Mouse (Mus musculus) adrenal gland, postnatal 4 days (tissue): ENCODE measurements around the gene Prph2. TPM values are rescaled to one million over a fixed set of nuclear protein-coding genes. Genes with fewer than 3 reads are reported as not detected.
A peak's percentile ranks its signal among the peaks of the same experiment; 100 is the strongest.

Source experiments
- DNase-seq, 2 experiments: peaks; one replicate each; pipeline ENCODE4 v3.0.0; 2021 to 2022; ENCODE audit warnings: low spot score in 2 of 2, mixed read lengths in 2 of 2
- long read RNA-seq, 2 experiments: library from polyadenylated mRNA; stranded (forward); transcript quantifications; one replicate each; pipeline ENCODE4 v2.0.0; 2021
- total RNA-seq, 2 experiments: library from RNA; stranded (reverse); gene quantifications; 2 replicates each; pipeline ENCODE4 v1.2.3; 2021

Gene Prph2
- total RNA-seq = not detected
- long read RNA-seq, experiment 1 = 0 reads
- long read RNA-seq, experiment 2 = 0 reads

- DNase-seq = no peak
Observed at GRCm38 (mm10) chr17:46910186-46910585, at the start of gene Prph2. TSS of gene Prph2 (plus strand) at chr17:46910459.

DNA sequence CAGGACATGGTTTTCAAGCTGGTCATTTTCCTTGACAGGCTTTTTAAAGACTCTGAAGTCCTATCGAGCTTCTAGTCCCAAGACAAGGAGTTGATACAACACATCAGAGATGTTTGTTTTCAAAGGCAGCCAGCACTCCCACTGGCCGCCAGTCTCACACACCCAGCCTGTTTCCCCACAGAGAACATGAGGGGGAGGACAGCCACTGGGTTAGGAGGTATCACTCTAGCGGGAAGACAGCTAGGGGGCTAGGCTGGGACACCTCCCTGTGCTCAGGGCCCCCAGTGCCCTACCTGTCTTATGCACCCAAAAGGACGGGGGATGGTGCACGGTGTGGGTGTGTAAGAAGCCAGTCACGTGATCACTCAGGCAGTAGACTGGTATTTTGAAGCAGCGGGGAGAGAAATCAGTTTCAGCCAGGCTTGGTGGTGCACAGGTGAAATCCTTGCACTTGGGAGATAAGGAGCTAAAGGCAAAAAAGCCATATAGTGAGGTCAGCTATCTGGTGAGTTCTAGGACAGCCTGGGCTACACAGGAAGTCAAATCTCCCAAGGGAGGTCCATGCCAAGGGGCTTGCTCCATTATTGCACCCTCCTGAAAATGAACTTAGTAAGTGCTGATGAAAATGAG is 45.6 kb upstream of the Prph2 start:
- no peak for DNase-seq

DNA sequence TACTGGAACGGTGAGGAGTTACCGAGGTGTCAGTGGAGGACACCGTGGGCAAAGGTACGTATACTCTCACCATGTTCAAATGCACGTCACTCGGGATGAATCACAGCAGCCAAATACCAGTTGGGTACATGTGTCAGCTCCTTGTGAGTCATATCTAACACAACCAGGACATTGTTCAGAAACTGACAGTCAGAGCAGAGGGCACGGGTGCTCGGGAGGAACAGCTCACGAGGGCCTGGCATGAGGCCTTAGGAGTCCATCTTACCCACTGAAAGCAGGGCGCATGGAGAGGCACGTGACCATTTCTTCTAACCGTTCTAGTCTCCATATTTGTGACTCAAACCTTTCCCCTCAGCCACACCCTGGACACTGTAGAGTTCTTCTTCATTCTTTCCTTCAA is 43.4 kb upstream of the Prph2 start:
- no peak for DNase-seq

GRCm38 (mm10) chr17:46870204-46870798 is 40.0 kb upstream of the Prph2 start:
- no peak for DNase-seq

DNA sequence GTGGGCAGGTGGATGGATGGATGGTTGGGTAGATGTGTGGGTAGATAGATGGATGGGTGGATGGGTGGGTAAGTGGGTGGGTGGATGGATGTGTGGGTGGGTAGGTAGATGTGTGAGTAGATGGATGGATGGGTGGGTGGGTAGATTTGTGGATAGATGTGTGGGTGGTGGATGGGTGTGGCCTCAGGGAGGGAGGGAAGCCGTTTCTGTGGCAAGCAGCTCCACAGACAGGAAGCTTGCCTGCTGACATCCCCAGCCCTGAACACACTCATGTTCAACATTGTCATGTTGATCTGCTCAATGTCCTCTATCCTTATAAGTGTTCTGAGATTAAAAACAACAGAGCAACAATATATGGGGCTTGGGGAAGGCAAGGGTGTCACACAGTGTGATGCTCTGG is 39.3 kb upstream of the Prph2 start:
- DNase-seq = no peak

GRCm38 (mm10) chr17:46872806-46873205 is 37.5 kb upstream of the Prph2 start:
- no peak for DNase-seq

DNA sequence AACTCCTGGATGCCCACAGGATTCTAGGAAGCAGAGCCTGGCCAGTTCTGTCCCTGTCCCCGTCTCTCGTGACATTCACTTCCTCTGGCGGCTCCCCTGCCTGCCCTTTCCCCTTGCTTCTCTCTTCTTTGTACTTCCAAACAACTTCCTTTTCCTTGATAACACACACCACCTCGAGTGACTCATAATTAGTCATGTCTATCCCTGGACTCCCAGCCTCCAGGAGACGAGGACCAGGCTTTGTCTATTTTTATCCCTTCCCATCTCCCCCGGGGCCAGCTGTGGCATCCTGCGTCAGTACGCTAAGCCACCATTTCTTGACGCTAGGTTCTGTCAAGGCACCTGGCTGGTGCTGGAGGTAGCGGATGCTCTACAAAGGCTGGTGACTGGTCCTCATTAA is 36.1 kb upstream of the Prph2 start:
- no peak for DNase-seq

- DNase-seq = no peak
Observed at GRCm38 (mm10) chr17:46875626-46876025, 34.6 kb upstream of the Prph2 start.

DNA sequence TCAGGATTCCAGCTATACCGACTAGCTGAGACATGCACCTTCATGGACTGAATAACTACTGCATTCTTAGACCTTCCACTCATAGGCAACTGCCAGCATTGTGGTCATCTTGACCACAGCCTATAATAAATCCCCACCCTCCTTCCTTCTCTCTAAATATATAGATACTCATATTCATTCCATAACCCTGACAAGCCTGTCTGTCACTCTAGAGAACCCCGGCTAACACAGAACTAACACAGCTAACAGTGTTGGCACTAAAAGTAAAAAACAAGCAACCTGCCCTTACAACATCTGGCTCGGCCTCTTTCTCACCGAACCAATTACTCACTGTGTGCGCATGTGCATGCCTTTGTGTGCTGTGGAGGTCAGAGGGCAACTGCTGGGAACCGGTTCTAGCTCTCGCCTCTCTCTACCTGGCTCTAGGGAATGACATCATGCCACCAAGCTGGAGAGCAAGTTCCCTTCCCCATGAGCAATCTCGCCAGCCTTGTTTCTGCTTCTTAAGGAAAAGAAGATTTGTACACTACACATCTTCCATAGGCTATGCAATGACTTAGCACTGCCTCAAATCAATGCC is 33.8 kb upstream of the Prph2 start:
- DNase-seq = no peak

DNA sequence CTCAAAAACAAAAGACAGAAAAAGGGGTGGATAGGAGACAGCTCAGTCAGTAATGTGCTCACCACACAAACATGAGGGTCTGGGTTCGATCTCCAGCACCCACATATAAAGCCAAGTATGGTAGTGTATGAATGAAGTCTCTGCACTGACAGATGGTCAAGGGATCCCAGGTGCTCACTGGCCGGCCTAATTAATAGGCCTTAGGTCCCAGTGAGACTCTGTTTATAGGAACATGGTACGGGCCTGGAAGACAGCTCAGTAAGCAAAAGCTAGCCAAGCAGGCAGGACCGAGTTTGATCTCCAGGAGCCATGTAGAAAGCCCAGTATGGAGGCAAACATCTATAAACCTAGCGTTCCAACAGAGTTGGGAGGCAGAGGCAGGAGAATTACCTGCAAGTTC is 33.2 kb upstream of the Prph2 start:
- DNase-seq = no peak

DNA sequence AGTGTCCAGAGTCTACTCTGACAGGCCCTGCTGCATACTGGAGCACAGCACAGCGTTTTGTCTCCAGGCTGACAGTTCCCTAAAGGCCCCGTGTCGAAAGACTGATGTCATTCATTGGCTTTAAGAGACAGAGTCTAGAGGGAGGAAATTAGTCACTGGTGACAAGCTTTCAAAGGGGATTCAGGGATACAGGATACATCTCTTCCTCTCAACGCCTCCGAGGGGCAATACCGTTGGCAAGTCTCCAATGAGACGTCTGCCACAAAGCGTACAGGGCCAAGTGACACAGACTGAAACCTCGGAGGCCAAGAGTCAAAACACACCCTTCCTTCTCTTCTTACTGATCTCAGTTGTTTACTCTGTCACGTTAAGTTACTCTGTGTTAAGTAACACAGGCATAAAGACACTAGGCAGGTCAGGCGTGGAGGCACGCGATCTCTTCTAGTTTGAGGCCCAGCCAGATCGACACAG is 30.4 kb upstream of the Prph2 start:
- DNase-seq = no peak

DNA sequence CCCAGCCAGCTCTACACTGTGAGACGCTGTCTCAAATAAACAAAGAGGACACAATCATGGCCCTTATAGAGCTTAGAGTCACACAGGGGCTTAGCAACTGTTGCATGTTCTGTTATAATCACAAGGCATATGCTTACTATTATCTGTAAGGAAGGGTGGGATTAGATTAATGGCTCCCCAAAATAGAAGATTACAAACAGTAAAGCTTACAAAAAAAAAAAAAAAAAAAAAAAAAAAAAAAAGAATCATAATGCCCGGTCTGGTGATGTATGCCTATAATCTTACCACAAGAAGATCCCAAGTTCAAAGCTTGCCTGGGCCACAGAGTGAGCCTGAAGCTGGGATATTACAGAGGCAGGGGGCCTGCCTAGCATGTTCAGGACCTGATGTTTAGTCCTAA is 29.9 kb upstream of the Prph2 start:
- DNase-seq = no peak

DNA sequence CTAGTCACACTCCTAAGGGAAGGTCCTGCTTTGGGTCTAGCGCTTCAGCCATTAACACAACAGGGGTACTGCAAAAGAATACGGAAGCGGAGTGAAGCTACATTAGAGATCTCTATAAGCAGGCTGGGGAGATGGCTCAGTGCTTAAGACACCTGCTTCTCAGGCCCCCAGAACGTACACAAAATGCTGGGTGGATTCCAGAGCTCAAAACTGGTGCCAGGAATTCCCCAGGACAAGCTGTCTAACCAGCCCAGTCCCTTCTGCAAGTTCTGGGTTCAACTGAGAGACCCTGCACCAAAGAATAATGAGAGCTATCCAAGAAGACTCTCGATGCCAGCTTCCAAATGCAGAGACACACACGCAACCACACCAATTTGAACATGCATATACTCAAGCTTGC is 28.5 kb upstream of the Prph2 start:
- no peak for DNase-seq

GRCm38 (mm10) chr17:46883107-46883506 is 27.2 kb upstream of the Prph2 start:
- DNase-seq = no peak

DNA sequence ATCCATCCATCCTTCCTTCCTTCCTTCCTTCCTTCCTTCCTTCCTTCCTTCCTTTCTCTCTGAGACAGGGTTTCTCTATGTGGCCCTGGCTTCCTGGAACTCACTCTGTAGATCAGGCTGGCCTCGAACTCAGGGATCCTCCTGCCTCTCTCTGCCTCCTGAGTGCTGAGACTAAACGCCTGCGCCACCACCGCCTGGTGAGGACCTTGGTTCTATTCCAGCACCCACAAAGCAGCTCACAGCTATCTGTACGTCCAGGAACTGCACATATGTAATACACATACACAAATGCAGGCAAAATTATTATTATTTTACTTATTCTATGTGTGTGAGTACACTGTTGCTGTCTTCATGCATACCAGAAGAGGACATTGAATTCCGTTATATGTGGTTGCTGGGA is 25.5 kb upstream of the Prph2 start:
- no peak for DNase-seq

- DNase-seq = no peak
Observed at GRCm38 (mm10) chr17:46885218-46885909, 24.9 kb upstream of the Prph2 start.

DNA sequence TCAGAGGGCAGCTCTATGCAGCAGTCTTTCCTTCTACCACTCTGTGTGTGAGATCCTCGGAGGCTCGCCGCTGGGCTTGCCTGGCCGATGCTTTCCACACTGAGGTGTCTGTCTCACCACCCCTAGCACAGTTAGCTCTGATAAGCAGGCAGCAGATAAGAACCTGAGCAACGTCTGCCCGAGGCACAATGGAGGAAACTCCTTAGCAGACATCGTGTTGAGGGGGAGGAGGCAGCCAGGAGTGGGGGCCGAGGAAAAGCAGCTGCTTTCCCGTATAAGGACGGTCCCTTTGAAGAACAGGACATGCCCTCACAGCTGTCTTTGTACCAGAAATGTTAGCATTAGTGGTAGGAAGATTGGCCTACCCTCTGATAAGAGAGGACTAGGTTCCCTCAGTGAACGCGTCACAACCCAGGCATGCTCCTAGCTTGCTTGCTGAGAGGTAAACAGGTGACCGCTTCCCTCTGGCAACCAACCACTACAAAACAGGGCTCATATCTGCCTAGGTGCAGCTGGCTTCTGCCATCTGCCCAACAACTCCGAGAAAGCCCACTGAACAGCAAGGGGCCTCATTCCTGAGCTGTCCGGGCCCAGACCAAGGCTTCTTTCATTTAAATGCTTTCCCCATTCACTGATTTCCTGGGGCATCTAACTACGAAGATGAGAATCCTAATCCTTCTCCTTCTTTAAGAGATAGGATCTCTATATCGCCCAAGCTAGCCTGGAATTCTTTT is 24.2 kb upstream of the Prph2 start:
- no peak for DNase-seq

- no peak for DNase-seq
Observed at GRCm38 (mm10) chr17:46888511-46889212, 21.6 kb upstream of the Prph2 start.

- DNase-seq = peak; percentile 48 to 67
Observed at GRCm38 (mm10) chr17:46889450-46890084, 20.7 kb upstream of the Prph2 start.

DNA sequence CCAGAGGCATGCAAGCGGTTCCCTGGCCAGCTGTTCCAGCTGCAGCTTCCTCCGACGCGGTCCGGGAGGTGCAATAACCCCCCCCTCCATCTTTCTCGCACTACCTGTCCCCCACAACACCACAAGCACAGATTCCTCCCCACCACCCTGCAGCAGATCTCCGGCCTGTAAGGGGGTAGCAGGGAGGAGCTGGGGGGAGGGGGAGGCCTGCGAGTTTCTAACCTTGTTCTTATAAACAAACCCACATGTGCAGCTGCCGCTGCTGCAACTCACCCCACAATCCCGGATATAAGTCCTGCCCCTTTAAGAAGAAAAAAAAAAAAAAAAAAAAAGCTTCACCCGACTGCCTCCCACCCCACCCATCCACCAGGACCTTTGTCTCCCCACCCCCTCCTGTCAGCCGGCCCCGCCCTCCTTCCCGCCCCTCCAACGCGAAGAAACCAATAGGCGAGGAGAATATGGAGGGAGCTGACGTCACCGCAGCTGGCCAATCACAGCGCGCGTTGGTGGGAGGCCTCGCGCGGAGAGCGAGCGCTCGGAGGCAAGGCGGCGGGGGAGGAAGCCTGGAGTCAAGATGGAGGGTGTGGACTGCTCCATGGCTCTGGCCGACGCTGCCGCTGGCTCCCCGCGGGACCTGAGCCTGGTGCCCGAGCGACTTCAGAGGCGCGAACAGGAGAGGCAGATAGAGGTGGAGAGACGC is 20.0 kb upstream of the Prph2 start, which contains the start of gene Tbcc:
Gene Tbcc (plus strand): TSS at position 569 of the 700 bp plus-strand sequence.
- DNase-seq = peak; percentile 89 to 90
